Mouse (Mus musculus): Measurements from ENCODE around the gene Unc5c.

- TF ChIP-seq POLR2A (IDR thresholded peaks at IDR 0.05; ENCODE audit: borderline replicate concordance, extremely low read depth, low read depth, low read length) (no peak), CTCF (IDR thresholded peaks at IDR 0.05; ENCODE audit: insufficient read depth, low read length) (no peak)
These were observed 313.4 kb downstream of the Unc5c start for GRCm38 (mm10) chr3:141778411-141778919.

Data from lung, adult 2 months (tissue).